Mouse (Mus musculus) embryo, embryonic 11.5 days (tissue): Measurements from ENCODE around the gene Saysd1.

Experiments used
- DNase-seq: peaks from one replicate; pipeline ENCODE4 v3.0.0-alpha.2; 2012; ENCODE audit warnings: low read depth, low spot score

Gene Saysd1

DNA sequence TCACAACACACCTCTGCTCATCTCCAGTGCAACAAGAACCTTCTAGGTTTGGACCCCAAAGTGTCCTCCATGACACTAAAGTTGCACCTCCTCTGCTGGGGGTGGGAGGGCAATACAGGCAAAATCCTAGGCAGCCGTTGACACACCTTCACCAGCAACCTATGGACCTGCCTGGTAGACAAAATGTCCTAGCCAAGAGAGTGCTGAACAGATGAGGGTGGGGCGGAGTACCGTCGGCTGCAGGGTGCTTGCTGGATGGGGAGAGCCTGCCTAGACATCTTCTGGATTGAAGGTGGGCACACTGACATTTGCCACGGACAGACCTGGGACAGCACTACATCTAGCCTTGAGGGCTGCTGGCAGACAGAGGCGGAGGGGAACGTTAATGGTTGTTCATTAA lies 26.1 kb upstream of the Saysd1 start:
- no peak for DNase-seq

- DNase-seq = no peak
These were observed 24.4 kb upstream of the Saysd1 start for GRCm38 (mm10) chr14:20162686-20163085.

- DNase-seq = no peak
These were observed 20.7 kb upstream of the Saysd1 start for GRCm38 (mm10) chr14:20158727-20159681.

- no peak for DNase-seq
These were observed 19.3 kb upstream of the Saysd1 start for GRCm38 (mm10) chr14:20157595-20157994.

DNA sequence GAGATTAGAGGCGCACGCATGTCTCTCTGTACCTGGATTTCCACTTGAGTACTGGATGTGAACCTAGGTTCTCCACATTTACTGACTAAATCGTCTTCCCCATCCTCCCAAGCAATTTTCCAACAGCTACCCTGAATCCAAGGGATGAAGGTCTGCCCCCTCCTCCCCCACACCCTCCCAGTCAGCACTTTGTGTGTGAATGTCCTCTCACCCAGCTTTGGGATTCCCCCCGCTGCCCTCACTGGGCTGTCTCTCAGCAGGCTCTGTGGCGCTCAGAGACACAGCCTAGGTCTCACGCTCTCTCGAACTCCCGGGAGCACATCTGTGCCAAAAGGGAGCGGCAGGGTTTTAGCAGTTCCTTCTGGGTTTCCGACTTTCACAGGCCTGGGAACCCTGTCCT lies 17.4 kb upstream of the Saysd1 start:
- DNase-seq = no peak

DNA sequence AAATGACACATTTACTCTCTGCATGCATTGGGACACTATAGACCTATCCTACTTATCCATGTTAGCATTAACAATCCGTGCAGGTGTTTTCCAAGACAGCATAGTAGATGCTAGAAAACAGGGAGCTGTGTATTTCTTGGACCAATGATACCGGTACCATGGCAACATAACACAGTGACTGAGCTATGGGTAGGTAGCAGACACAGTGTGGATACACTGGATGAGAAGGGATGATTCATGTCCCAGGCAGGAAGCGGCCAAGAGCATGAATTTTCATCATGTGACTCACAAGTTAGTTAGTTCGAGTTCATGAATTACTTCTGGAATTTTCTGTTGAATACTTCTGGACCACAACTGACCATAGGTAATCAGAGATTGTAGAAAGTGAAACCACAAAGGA lies 16.6 kb upstream of the Saysd1 start:
- DNase-seq = no peak

DNA sequence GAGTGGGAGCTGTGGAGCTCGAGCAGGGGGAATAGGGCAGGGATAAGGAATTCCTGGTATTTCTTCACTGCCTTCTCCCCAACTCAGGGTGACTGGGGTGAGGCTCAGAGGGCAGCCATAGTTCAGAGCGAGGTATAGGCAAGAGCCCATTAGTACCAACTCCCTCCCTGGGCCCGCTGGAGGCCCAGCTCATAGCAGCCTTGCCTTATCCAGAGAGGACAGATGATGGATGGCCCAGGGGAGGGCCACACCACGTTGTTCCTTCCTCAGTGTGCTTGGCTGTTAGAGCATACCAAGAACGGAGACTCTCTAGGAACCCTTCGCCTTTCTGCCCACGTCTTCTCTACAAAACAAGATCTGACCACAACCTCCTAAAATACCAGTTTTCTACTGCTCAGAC lies 15.9 kb upstream of the Saysd1 start:
- no peak for DNase-seq

DNA sequence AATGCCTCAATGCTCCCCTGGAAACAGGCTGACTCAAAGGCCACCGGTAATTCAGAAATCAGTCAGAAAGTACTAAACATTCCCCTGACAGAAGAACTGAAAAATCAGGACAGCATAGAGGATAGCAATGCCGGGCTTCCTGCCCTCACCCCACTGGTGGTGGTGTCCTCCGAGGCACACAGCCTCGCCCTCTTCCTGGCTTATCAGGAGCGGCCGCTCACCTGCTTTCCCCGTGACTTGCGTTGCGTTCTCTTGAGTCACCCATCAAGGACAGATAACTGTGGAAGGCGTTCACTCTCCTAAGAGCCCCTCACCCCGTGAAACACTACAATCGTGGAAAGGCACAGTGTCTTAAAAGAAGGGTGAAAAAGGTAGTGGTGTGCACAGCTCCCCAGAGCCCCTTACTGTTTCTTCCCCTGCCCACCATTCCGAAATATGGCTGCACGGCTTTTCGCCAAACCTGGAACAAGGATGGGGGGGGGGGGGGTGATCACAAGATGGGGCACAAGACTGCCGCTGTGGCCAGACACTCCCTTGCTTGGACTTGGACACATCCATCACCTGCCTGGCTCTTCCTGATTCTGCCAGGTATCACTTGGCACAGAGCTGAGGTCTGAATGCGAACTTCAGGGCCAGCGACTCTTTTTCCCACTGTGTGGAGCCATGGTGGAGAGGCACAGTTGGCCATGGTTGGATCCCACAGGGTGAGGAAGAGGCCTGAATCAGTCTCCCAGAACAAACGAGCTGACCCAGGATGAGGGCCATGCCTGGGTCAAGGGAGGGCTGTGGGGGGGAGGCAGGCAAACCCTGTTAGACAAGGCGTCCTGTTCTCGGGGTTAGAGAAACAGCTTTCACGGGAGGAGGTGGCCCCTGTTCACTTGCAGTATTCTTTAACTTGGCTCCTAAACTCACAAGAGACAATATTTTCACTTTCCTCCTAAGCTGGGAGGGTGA lies 11.1 kb upstream of the Saysd1 start:
- DNase-seq = no peak

GRCm38 (mm10) chr14:20148514-20148913 lies 10.2 kb upstream of the Saysd1 start:
- no peak for DNase-seq

- DNase-seq = no peak
These were observed 9.5 kb upstream of the Saysd1 start for GRCm38 (mm10) chr14:20147854-20148253.

GRCm38 (mm10) chr14:20144093-20144492 lies 5.8 kb upstream of the Saysd1 start:
- no peak for DNase-seq

DNA sequence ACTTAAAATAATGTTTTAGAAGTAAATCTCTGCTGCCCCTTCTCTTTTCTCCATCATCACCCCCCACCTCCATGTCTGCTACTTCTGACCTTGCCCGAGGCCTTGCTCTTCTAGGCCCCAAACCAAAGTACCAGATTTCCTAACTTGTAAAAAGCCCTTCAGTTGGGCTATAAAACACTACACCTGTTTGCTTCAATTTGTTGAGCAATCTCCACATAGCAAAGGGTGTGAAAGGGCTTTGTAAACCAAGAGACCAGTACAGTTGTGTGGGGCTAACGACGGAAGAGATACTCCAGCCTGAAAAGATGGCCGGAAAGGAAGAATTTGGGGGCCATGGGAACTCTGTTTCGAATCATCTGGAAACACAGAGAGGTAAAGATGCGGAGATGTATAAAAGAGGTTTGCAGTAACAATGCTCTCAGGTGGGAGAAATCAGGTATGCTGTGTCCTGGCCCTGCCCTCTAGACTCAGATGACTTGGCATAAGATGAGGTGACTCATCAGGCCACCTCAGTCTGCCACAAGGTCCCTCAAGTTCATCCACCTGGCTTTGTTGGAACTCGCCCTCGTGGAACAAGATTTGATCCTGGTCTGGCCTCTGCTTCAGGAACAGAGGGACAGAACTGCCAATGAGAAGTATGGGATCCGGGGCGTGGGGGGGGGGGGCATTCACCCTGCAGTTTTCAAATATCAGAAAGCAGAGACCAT lies 3.2 kb downstream of the Saysd1 start:
- DNase-seq = no peak

DNA sequence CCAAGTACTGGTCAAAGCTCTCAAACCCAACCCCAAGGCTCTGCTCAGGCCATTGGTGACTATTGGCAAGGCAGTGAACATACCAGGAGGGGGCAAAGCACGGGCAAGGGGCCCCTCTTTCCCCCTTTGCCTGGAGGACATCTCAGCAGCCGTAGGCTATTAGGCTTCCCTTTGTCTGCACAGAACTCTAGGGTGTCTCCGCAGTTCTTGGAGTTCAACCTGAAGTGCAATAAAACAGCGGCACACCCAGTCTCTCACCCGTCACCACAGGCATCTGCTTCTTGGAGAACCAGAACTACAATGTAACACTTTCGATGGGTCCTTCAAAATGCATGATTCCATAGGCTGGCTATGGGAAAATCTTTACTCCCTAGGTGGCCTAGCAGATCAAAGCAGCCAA lies 10.2 kb downstream of the Saysd1 start:
- no peak for DNase-seq

GRCm38 (mm10) chr14:20127406-20128087 lies 10.8 kb downstream of the Saysd1 start:
- no peak for DNase-seq

- no peak for DNase-seq
These were observed 17.5 kb downstream of the Saysd1 start for GRCm38 (mm10) chr14:20120868-20121267.

- DNase-seq = no peak
These were observed 18.3 kb downstream of the Saysd1 start for GRCm38 (mm10) chr14:20120012-20120411.

- no peak for DNase-seq
These were observed 22.2 kb downstream of the Saysd1 start for GRCm38 (mm10) chr14:20116149-20116605.

- no peak for DNase-seq
These were observed 23.4 kb downstream of the Saysd1 start for GRCm38 (mm10) chr14:20114951-20115350.

- peak; percentile 71 for DNase-seq
These were observed 24.4 kb downstream of the Saysd1 start for GRCm38 (mm10) chr14:20113964-20114363.

DNA sequence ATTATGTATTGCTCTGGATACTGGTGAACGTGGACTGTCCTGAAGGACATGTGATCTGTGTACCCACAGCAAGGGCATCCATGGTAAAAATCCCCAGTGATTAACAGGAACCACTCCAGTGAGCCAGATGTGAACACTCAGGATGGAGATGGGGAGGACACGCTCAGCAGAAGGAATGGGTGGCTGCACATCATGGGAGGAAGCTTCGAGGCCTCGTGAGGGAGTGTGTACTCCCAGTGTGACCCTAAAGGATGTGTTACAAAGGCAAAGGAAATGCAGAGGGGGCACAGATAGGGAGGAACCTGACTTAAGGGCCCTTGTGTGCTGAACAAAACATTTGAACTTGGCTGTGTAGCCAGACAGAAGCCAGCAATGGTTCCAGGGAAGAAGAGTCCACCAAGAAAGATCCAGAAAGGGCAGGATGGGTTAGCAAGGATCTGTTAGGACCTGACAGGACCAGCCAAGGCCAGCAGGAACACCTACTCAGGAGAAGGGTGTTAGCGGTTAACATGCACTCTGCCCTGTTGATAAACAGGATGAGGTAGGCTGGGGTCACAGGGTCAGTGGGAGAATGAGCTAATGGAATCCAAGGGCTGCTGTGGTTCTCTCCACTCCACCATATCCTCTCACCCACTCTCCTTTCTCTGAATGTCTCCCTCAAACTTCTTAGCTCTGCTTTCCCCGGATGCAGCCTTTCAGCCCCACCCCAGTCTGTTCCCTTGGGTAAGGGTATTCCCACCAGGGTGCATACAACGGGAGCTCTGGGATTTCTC lies 25.0 kb downstream of the Saysd1 start:
- no peak for DNase-seq
